Mouse (Mus musculus) MEL (cell line): ENCODE data around the gene Wdfy1.

Experiments used
- CHD1 ChIP-seq: IDR thresholded peaks from 2 replicates; pipeline ENCODE4 v1.6.1; 2012; ENCODE audit warnings: low read depth, mild to moderate bottlenecking, inconsistent platforms, low read length, improper control_type of control experiment
- CTCF ChIP-seq, 3 experiments: IDR thresholded peaks in 2 of 3; conservative IDR thresholded peaks in 1 of 3; 2 replicates each; pipeline ENCODE4 v1.5.1; 2011 to 2012; ENCODE audit warnings: low read length in 3 of 3, low read depth in 2 of 3, mild to moderate bottlenecking in 2 of 3, improper control_type of control experiment in 1 of 3, inconsistent platforms in 1 of 3, mixed read lengths in 1 of 3, moderate library complexity in 1 of 3; ENCODE audit not compliant: control insufficient read depth in 1 of 3, insufficient read depth in 1 of 3, poor library complexity in 1 of 3, severe bottlenecking in 1 of 3
- E2F4 ChIP-seq: IDR thresholded peaks from 2 replicates; pipeline ENCODE4 v1.6.1; 2011; ENCODE audit warnings: low read depth, low read length, improper control_type of control experiment, borderline replicate concordance
- GATA1 ChIP-seq: IDR thresholded peaks from 2 replicates; pipeline ENCODE4 v1.6.1; 2011; ENCODE audit warnings: low read depth, low read length, improper control_type of control experiment
- JUND ChIP-seq: IDR thresholded peaks from 2 replicates; pipeline ENCODE4 v1.6.1; 2011; ENCODE audit warnings: low read depth, mild to moderate bottlenecking, improper control_type of control experiment, low read length
- MAX ChIP-seq: IDR thresholded peaks from 2 replicates; pipeline ENCODE4 v1.6.1; 2011; ENCODE audit warnings: low read length, improper control_type of control experiment
- POLR2A ChIP-seq, 2 experiments: IDR thresholded peaks; 2 replicates each; pipeline ENCODE4 v1.6.1; 2011 to 2012; ENCODE audit warnings: low read length in 2 of 2, mild to moderate bottlenecking in 2 of 2, control low read depth in 1 of 2, improper control_type of control experiment in 1 of 2, low read depth in 1 of 2, moderate library complexity in 1 of 2; ENCODE audit not compliant: control insufficient read depth in 1 of 2, insufficient read depth in 1 of 2, poor library complexity in 1 of 2
- SIN3A ChIP-seq: IDR thresholded peaks from 2 replicates; pipeline ENCODE4 v1.6.1; 2012; ENCODE audit warnings: low read length, improper control_type of control experiment, inconsistent platforms
- TAL1 ChIP-seq: IDR thresholded peaks from 2 replicates; pipeline ENCODE4 v1.6.1; 2012; ENCODE audit warnings: mild to moderate bottlenecking, inconsistent platforms, low read length, moderate library complexity, mixed read lengths
- ZKSCAN1 ChIP-seq: IDR thresholded peaks from 2 replicates; pipeline ENCODE4 v1.6.1; 2012; ENCODE audit warnings: low read depth, mild to moderate bottlenecking, inconsistent platforms, low read length, improper control_type of control experiment, moderate library complexity

GRCm38 (mm10) chr1:79775927-79776458 is at the start of gene Wdfy1, which contains the start of gene Mrpl44:
- TF ChIP-seq POLR2A (IDR thresholded peaks at IDR 0.05; ENCODE audit: control insufficient read depth in 1 of 2, insufficient read depth in 1 of 2, low read depth in 1 of 2, low read length in 2 of 2, poor library complexity in 1 of 2) = peak; percentile 77 to 81
- TF ChIP-seq JUND = no peak; the same call in 1 of the 2 replicates
- no peak for TF ChIP-seq TAL1
- TF ChIP-seq CTCF (IDR thresholded peaks at IDR 0.05 in 2 of 3, conservative IDR thresholded peaks at IDR 0.05 in 1 of 3; ENCODE audit: control insufficient read depth in 1 of 3, insufficient read depth in 1 of 3, low read depth in 2 of 3, low read length in 3 of 3, poor library complexity in 1 of 3, severe bottlenecking in 1 of 3) = no peak
- TF ChIP-seq E2F4 = no peak
- TF ChIP-seq GATA1 = peak; percentile 6; the same call in 1 of the 2 replicates
- TF ChIP-seq ZKSCAN1 = no peak
- TF ChIP-seq MAX = no peak; the same call in none of the 2 replicates
- no peak for TF ChIP-seq CHD1
- TF ChIP-seq SIN3A = peak; percentile 98
